Mouse (Mus musculus): ENCODE measurements around the gene Cyb5rl.

DNA sequence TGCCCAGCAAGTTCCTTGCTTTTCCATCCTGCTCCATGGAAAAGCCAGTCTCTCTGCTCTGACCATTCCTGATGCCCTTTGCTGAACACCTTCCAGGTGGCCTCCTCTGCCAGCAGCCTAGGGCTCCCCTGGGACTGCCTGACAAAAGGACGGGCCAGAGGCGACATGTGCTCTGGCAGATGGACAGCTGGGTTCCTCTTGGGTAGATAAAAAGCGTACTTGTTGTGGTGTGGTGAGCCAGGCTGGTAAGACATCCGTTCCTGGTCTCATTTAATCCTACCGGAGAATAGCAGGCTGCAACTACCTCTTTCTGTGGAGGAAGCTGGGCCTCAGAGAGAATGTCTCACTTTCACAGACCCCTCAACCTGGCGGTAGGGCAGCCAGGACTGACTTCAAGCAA is 29.3 kb downstream of the Cyb5rl start:
- no peak for TF ChIP-seq CTCF (IDR thresholded peaks at IDR 0.05; ENCODE audit: control insufficient read depth, insufficient read depth, low read length)
- no peak for TF ChIP-seq POLR2A (IDR thresholded peaks at IDR 0.05; ENCODE audit: borderline replicate concordance, control insufficient read depth, low read depth, low read length)

All from bone marrow, adult 2 months (tissue).